Mouse (Mus musculus) limb, embryonic 11.5 days (tissue): ENCODE measurements at regions not wholly inside any gene's neighbourhood (a gene's known extent, or its start where the extent isn't known, plus 50 kb on each side); places are given as distances from the start of the nearest gene placed in this dataset.

Source experiments
- ATAC-seq: fragments of 200-750 bp; cut with Nextera tagmentation; 2 replicates; pipeline ENCODE4 v1.8.0; 2017; ENCODE audit warnings: low read depth; ENCODE audit not compliant: insufficient number of reproducible peaks, low FRiP score, low TSS enrichment
- DNase-seq: peaks from one replicate; pipeline ENCODE4 v3.0.0-alpha.2; 2015; ENCODE audit warnings: low spot score
- H3K27ac ChIP-seq: fragments of 300-500 bp; sonication (generic); replicated peaks from 2 replicates; pipeline ENCODE4 v1.5.1; 2014; ENCODE audit warnings: low read depth, mild to moderate bottlenecking, low read length
- H3K27me3 ChIP-seq: fragments of 300-500 bp; sonication (generic); 2 replicates; pipeline ENCODE4 v1.6.1; 2014; ENCODE audit warnings: mild to moderate bottlenecking, low read length, mixed read lengths; ENCODE audit not compliant: control insufficient read depth, insufficient read depth
- H3K36me3 ChIP-seq: fragments of 300-500 bp; sonication (generic); 2 replicates; pipeline ENCODE4 v1.6.1; 2014; ENCODE audit warnings: mild to moderate bottlenecking, low read length, moderate library complexity, mixed read lengths; ENCODE audit not compliant: control insufficient read depth, insufficient read depth
- H3K4me1 ChIP-seq: fragments of 300-500 bp; sonication (generic); 2 replicates; pipeline ENCODE4 v1.6.1; 2014; ENCODE audit warnings: low read length, mixed read lengths; ENCODE audit not compliant: control insufficient read depth, insufficient read depth
- H3K4me2 ChIP-seq: fragments of 300-500 bp; sonication (generic); 2 replicates; pipeline ENCODE4 v1.6.1; 2014; ENCODE audit warnings: low read depth, mild to moderate bottlenecking, moderate library complexity; ENCODE audit not compliant: severe bottlenecking
- H3K4me3 ChIP-seq: fragments of 300-500 bp; sonication (generic); 2 replicates; pipeline ENCODE4 v1.5.1; 2014; ENCODE audit warnings: low read depth, low read length
- H3K9ac ChIP-seq: fragments of 300-500 bp; sonication (generic); 2 replicates; pipeline ENCODE4 v1.6.1; 2014; ENCODE audit warnings: mild to moderate bottlenecking, low read length
- H3K9me3 ChIP-seq: fragments of 300-500 bp; sonication (generic); 2 replicates; pipeline ENCODE4 v1.6.1; 2016; ENCODE audit warnings: low read length; ENCODE audit not compliant: control insufficient read depth
- WGBS: fragments of 180-500 bp; shearing (Covaris S2); extraction: QIAGEN DNeasy Blood & Tissue Kit; methylation state at CpG from one replicate; pipeline ENCODE4 v1.1.7; 2014; 5-methylcytosine and 5-hydroxymethylcytosine counted together

DNA sequence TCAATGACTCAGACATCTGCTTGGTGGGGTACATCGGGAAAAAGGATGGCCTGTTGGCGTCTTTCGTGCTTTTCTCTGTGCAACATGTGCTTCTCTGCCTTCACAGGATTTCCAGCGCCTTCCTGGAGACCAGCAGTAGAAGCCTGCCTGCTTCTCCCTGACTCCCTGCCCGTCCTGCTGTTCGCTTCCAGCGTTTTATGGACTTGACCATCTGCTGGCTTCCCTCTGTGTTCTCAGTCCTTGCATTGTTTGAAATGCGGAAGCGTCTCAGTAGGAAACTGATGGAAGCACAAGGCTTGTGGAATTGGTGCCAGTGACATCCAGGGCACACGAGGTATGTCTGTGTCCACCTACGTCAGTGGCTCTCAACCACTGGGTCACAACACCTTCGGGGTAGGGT, 143.7 kb downstream of the Trim33 start:
- ATAC-seq (no peak), DNase-seq (no peak)
- Histone ChIP-seq H3K9ac (no peak overlapping the region), H3K4me1 (peaks cover 9% of the 10 kb centered on the region), H3K4me2 (no peak overlapping the region), H3K4me3 (no peak overlapping the region), H3K27me3 (no peaks in the 10 kb centered on the region), H3K36me3 (no peaks in the 10 kb centered on the region), H3K27ac (no peak overlapping the region), H3K9me3 (no peaks in the 10 kb centered on the region)
- WGBS: 77% methylated on average over 12 of the region's 12 CpGs

GRCm38 (mm10) chr3:103423290-103423689, 144.2 kb downstream of the Trim33 start:
- Histone ChIP-seq H3K9me3 (no peaks in the 10 kb centered on the region), H3K4me3 (no peak overlapping the region)
- 87% methylated on average over 4 of the region's 4 CpGs for WGBS

GRCm38 (mm10) chr3:103425812-103426430, 146.8 kb downstream of the Trim33 start:
- 91% methylated on average over 19 of the region's 19 CpGs for WGBS
- no peak for DNase-seq
- Histone ChIP-seq H3K27me3 (no peaks in the 10 kb centered on the region), H3K9me3 (no peaks in the 10 kb centered on the region), H3K4me2 (no peak overlapping the region), H3K9ac (no peak overlapping the region), H3K36me3 (no peaks in the 10 kb centered on the region), H3K4me1 (no peaks in the 10 kb centered on the region), H3K4me3 (no peak overlapping the region), H3K27ac (no peak overlapping the region)
- no peak for ATAC-seq

More at GRCm38 (mm10) chr3:103423290-103423689, 144.2 kb downstream of the Trim33 start:
- DNase-seq: no peak
- Histone ChIP-seq H3K4me2 (no peak overlapping the region), H3K4me1 (peaks cover 9% of the 10 kb centered on the region), H3K36me3 (no peaks in the 10 kb centered on the region), H3K27me3 (no peaks in the 10 kb centered on the region), H3K9ac (no peak overlapping the region), H3K27ac (no peak overlapping the region)
- no peak for ATAC-seq

- Histone ChIP-seq H3K4me3 (no peak overlapping the region), H3K36me3 (no peaks in the 10 kb centered on the region), H3K4me2 (no peak overlapping the region), H3K4me1 (0 out of 2 replicates have a peak, but pooled peaks cover 3% of the 10 kb centered on the region), H3K27ac (no peak overlapping the region), H3K9ac (no peak overlapping the region), H3K27me3 (no peaks in the 10 kb centered on the region), H3K9me3 (no peaks in the 10 kb centered on the region)
- peak; percentile 45 for DNase-seq
- whole genome bisulfite sequencing: 18% methylated on average over 5 of the region's 5 CpGs
- ATAC-seq: no peak
Measured at GRCm38 (mm10) chr3:103429227-103429788, 145.7 kb upstream of the Syt6 start.

DNA sequence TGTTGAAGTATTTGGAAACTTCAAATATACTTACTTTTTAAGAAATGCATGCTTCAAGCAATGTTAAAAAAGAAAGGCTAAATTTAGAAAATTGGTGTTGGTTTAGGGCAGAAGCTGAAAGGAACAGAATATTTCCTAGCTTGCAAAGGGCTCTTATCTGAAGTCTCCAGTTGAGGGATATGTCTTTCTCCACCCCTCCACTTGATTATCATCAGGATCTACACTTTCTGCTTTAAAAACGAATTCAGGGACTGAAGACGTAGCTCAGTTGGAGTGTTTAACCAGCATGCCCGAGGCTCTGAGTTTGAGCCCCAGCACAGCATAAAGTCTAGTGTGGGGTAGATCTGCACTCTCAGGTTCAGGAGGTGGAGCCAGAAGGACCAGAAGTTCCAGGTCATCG, 144.9 kb upstream of the Syt6 start:
- Histone ChIP-seq H3K4me1 (0 out of 2 replicates have a peak, but pooled peaks cover 3% of the 10 kb centered on the region), H3K4me2 (no peak overlapping the region), H3K27ac (no peak overlapping the region), H3K9me3 (no peaks in the 10 kb centered on the region), H3K27me3 (no peaks in the 10 kb centered on the region), H3K4me3 (no peak overlapping the region), H3K36me3 (no peaks in the 10 kb centered on the region), H3K9ac (no peak overlapping the region)
- ATAC-seq (no peak), DNase-seq (no peak)
- WGBS: 83% methylated on average over 4 of the region's 4 CpGs

DNA sequence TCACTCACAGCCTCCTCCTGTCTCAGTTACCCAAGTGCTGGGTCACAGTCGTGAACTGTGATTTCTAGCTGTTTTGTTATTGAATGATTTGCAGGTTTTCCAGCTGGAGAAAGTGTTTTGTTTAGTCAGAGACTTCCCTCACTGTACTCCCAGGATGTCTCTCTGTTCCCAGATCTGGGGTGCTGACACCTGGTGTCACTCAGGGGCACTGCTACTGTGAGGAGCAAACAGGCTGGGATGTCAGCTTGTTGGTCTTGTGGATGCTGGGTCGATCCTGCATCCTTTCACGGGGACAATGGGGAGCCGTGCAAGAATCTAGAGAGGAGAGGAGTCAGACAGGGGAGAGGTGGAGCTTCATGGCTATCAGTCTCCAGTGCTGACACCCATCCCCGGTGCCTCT, 142.8 kb upstream of the Syt6 start:
- H3K27ac ChIP-seq: no peak overlapping the region
- no peak overlapping the region for H3K4me3 ChIP-seq
- H3K36me3 ChIP-seq: no peaks in the 10 kb centered on the region
- no peak for ATAC-seq
- no peak overlapping the region for H3K4me2 ChIP-seq
- H3K9ac ChIP-seq: no peak overlapping the region
- no peaks in the 10 kb centered on the region for H3K9me3 ChIP-seq
- H3K4me1 ChIP-seq: 0 out of 2 replicates have a peak, but pooled peaks cover 3% of the 10 kb centered on the region
- WGBS: 56% methylated on average over 5 of the region's 5 CpGs
- no peak for DNase-seq
- H3K27me3 ChIP-seq: no peaks in the 10 kb centered on the region

DNA sequence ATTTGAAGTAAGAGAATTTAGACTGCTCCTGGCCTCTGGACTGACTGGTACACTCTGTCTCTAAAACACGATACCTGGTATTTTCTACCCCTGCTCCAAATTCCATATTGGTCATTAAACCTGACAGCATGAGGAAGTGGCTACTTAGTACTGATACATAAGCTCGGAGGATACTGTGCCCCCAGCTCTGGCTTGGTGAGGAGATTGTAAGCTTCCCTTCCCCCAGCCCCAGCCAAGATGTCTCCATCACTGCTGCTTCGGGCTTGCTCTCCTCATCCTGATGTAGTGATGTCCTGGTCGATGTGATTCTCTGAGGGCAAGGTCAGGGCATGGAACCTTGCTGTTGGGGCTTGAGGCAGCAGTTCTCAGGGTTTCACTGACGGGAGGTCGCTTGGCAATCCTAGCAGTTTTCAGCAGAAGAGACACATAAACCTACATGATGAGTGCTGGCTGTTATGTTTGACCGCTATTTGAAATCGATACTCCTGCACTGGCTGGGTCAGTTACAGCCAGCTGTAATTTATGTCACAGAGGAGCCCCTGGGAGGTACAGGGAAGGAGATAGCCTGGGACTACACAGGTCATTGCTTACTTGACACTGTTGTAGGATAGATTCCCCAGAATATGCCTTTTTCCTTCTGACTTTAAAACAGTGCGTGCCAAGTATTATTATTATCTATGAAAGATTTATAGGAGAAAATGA, 138.0 kb upstream of the Syt6 start:
- Histone ChIP-seq H3K36me3 (no peaks in the 10 kb centered on the region), H3K4me2 (no peak overlapping the region), H3K27me3 (no peaks in the 10 kb centered on the region), H3K4me3 (no peak overlapping the region), H3K9me3 (no peaks in the 10 kb centered on the region), H3K4me1 (0 out of 2 replicates have a peak, but pooled peaks cover 3% of the 10 kb centered on the region), H3K9ac (no peak overlapping the region), H3K27ac (no peak overlapping the region)
- 75% methylated on average over 9 of the region's 9 CpGs for WGBS
- DNase-seq (no peak), ATAC-seq (no peak)

DNA sequence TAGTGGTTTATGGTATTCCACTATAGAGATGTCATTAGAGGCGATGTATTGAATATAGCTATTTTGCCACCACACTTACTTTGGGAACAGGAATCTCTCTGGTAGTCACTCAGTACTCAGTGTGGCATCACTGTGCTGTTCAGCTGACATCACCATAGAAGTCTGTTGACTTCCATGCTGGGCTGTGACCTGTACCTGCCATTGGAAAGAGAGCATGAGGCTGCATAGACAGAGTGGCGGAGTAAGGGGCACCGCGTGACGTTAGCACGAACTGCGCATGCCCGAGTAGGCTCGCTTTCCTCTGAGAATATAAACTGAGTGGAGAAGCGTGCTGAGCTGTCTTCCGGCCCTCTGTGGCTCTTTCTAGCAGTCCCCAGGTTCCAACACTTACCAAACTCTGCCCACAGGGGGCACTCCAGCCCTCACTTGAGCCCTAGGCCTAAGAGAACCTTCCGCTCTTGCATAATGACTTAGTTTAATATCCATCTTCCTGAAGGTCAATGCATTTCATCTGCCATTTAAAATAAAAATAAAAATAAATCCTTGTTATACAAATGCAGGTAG, 136.2 kb upstream of the Syt6 start:
- H3K4me2 ChIP-seq: no peak overlapping the region
- peak; percentile 72 for DNase-seq
- WGBS: 62% methylated on average over 12 of the region's 12 CpGs
- H3K27me3 ChIP-seq: no peaks in the 10 kb centered on the region
- no peaks in the 10 kb centered on the region for H3K9me3 ChIP-seq
- H3K4me1 ChIP-seq: peaks cover 12% of the 10 kb centered on the region
- H3K4me3 ChIP-seq: no peak overlapping the region
- H3K27ac ChIP-seq: no peak overlapping the region
- ATAC-seq: no peak
- H3K36me3 ChIP-seq: no peaks in the 10 kb centered on the region
- H3K9ac ChIP-seq: no peak overlapping the region
